Mouse (Mus musculus) layer of hippocampus, adult 18-20 months (tissue): ENCODE measurements at regions not wholly inside any gene's neighbourhood (a gene's known extent, or its start where the extent isn't known, plus 50 kb on each side); places are given as distances from the start of the nearest gene placed in this dataset.

Source experiments
- DNase-seq, 2 experiments: peaks; one replicate each; pipeline ENCODE4 v3.0.0; 2022; ENCODE audit warnings: low spot score in 2 of 2

DNA sequence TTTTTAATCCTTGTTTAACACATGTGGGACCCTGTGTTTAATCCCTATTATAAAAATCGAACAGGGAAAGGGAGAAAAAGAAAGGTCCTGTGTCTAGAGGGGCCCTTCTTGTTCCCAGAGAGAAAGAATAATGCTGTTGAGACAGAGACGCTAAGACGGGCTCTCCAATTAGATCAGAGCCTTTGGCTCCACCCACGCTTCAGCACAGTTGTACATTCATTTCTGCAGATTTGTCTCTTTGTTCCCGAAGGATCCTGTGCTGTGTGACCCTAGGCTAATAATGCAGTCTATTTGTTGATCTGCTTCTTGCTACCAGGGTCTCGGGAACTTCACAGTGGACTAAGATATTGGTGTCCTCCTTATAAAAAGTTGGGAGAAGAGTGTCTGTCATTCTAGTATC, 92.0 kb downstream of the Cdc5l start:
- no peak for DNase-seq

DNA sequence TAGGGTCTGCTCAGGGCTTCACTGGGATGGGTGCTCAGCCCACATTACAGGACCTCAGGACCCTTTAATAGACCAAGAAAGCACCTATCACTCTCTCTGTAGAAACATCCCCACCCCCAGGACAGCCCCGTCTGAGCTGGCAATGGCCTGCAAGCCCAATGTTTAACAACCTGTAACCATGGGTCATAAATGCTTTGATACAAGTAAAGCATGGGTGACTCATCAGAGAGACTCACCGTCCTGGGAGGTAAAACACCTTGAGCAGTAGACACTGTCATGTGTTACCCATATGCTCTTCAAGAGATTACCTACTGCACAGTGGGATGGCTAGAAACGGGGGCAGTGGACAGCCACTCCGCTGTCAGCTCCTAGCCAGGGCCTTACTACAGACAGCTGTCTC, 92.7 kb downstream of the Cdc5l start:
- no peak for DNase-seq

GRCm38 (mm10) chr17:45339226-45339625, 94.3 kb downstream of the Cdc5l start:
- DNase-seq: no peak

DNA sequence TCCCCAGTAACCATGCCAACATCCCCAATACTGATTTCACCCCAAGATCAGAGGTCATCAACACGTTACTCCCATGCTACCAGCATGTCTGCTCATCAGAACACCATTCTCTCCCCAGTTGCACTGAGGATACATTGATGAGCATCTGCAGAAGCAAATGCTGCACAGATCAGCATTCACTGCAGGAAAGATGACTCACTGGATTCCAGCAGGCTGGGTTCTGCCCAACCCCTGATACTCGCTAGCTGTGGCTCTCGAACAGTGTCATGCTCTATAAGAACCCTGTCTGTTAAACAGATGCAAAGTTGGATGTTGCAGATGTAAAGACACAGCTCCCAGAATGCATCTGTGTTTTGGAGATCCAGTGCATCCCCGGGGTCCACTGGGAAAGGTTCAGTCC, 95.5 kb downstream of the Cdc5l start:
- DNase-seq: peak; percentile 26 to 53

- peak in 1 of 2 experiments; percentile 32 for DNase-seq
Measured at GRCm38 (mm10) chr17:45335586-45336151, 97.9 kb downstream of the Cdc5l start.

DNA sequence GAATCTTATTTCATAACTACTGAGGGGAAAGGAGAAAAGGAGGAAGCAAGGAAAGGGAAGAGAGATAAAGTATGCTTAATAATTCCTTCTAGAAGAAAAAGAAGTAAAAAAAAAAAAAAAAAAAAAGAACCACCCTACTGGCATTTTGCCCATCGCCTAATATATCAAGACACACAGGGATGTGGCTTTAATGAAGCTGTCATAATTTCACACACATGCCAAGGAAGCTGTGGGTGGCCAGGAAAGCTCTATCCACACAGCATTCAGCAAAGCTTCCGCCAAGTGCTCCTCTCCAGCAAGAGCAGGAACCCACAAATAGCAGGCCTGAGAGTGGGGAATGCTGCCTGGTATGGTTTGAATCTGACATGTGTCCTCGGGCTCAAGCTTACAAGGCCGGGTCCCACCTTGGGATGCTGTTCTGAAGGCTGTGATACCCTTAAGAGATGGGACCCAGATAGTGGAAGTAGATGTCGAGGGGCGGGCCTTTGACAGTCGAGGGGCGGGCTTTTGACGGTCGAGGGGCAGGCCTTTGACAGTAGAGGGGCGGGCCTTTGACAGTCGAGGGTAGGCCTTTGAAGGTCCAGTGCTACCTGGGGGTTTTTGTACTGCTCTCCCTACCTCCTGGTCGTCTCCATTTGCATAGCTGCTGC, 98.7 kb downstream of the Cdc5l start:
- DNase-seq: no peak

GRCm38 (mm10) chr17:45332321-45332720, 101.2 kb downstream of the Cdc5l start:
- no peak for DNase-seq

DNA sequence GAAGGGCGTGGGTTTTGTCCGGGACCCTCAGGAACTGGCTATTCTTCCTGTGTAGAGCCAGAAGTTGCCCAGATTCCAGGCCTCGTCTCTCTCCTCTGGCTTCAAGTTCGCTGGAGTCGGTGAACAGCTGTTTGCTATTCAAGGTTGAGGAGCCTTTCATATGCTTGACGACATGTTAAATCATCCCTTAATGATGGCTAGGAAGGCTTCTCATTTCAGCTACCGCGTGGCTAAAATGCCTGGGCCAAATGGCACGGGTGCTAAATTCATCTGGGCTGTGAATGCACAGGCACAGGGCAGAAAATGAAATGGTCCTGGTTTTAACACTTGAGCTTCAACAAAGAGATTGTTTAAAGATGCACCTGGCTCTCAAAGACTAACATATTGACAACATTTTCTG, 104.3 kb downstream of the Cdc5l start:
- no peak for DNase-seq

DNA sequence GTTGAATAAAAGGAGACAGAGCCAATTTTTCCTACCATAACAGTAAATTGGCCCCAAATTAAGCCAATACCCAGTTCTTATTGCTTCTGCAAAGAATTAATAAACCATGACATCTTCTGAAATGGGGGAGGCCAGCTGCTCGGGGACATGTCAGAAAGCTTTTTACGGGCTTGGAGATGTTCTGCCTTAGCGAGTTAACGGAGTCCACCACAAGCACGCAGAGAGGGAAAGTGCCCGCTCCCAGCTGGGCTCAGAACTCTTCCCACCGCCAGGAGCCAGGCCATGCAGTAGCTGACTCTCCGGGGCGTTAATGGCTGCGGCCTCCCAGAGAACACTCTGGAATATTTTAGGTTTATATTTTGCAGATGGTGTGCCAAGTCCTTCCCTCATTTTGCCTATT, 106.8 kb downstream of the Cdc5l start:
- DNase-seq: no peak

- no peak for DNase-seq
Measured at GRCm38 (mm10) chr17:45326173-45326572, 107.4 kb downstream of the Cdc5l start.

DNA sequence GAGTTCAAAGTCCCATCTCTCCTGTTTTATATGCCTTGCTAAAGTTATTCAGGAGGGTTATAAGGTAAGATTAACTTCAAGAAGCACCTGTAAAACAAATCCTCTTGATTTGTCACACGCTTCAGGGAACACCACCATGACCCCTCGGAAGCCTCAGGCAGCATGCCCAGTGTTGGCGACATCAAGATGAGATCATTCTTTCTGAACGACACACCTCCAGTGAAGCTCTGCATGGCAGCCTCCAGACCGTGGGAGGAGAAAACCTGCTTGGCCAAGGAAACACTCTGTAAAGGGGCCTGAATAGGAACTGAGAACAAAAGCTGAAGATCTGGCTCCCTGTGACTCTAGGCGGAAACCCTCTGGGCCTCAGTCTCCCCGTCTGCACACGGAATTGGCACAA, 110.7 kb downstream of the Cdc5l start:
- DNase-seq: no peak

DNA sequence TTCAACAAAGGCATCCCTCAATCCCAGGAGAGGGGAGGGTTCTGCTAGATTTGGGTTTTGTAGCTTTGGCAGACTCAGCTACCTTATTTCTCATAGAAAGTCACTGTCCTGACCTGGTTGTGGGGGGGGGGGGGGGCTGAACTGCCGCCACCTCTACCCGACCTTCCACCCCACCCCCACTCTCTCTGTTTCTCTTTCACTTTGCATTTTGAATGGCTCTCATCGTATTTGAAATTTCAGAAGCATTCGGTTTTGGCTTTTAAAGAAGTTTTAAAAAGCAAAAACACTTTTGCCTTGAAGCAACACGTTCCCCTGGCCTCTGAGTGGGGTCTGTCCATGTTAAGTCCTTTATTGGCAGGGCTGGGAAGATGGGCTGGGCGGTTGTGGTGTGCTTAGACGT, 113.5 kb downstream of the Cdc5l start:
- DNase-seq: no peak

DNA sequence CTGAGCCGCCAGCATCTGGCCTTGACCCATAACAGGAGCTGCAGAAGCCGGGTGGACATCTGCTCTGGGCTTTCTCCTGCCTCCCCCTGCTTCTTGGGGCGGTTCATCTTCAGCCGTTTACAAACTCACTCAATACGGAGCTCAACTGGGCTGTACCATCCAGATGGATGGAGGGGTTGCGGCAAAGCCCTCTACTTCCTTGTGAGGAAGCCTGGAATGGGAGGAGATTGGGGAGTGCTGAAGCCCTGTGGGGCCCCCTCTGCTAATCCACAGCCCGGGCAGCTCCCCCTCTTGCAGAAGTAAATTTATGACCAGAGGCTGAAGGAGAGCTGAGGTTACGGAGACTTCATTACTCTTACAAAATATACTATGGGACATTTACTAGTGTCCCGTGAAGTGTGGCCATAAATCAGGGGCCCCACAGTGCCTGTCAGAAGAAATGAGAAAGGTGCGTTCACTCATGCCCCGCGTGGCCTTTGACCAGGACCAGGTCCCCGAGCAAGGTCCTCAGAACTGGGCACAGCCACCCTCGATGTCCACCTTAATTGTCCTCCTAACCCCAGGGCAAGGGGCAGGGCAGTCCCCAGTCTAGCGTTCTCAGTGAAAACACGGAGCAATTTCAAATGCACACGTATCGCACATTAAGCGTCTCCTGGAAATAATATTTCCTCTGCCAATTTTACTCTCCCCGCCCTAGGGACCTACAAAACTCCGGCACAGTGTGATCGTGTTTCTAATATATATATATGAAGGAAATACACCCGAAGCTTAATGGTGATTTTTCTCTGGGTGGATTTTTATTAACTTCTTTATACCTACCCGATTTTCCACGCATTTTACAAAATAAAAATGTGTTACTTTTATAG, 115.1 kb downstream of the Cdc5l start:
- no peak for DNase-seq

DNA sequence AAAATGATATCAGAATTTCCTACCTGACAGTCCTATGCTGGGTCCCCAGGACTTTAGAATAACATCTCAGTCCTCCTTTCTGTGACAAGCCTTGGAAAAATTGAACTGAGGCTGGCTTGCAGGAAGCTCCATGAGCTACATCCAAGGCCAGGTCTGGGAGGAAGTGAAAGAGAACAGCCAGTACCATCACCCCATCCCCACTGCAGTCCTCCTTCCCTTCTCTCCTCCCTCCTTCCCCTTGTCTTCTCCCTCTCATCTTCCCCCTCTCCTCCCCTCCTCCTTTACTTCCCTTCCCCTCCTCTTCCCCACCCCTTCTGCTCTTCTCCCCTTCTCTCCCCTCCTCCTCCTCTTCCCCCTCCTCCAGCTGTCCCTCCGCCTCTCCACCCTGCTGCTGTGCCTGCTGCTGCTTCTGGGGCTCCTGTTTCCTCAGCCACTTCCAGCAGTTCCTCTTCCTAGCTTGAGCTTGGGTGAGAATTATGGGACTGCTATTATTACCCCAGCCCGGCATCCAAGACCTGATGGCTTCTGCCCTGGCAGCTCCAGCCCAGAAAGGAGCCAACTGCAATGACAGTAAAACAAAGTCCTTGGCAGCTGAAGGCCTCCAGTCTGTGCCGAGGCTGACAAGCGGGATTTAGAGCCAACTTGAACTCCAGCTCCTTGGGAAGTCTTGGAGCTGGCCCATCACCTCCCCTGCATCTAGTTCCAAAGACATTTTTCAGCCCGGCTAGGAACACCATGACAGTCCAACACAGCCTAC, 120.8 kb downstream of the Cdc5l start:
- DNase-seq: peak; percentile 13 to 51

DNA sequence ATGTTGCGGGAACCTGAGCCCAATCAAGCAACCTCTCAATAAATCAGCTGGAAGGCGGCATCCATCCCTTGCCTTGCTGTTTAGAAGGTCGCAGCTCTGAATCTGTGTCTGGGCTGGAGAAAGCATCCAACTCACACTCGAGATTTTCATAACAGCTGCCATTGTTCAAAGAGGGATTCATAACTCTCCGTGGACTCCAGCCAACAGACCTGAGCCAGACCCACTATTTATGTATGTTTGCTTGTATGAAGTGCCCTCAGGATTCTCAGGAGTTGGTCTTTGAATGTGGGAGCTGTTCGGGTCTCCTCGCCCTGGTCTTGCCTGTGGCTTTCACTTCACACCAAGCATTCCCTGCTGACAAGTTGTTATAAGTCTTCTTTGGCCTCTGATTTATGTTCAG, 127.0 kb downstream of the Cdc5l start:
- DNase-seq: no peak

DNA sequence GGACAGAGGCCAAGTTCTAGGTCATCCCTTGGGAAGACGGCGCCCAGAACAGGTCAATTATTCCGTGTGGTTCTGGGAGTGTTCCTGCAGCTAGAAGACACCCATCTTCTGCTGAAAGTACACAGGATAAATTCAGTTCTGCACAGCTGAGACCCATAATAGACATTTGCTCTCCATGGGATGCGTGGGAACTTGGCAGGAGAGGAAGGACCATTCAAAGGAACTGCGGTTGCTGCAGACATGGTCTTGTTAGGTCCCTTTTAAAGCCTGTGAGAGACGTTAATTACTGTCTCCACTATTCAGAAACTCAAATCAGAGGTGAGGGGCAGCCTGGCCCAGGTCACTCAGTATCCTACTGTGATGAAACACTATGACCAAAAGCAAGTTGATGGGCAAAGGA, 130.4 kb downstream of the Cdc5l start:
- DNase-seq: peak in 1 of 2 experiments; percentile 41

DNA sequence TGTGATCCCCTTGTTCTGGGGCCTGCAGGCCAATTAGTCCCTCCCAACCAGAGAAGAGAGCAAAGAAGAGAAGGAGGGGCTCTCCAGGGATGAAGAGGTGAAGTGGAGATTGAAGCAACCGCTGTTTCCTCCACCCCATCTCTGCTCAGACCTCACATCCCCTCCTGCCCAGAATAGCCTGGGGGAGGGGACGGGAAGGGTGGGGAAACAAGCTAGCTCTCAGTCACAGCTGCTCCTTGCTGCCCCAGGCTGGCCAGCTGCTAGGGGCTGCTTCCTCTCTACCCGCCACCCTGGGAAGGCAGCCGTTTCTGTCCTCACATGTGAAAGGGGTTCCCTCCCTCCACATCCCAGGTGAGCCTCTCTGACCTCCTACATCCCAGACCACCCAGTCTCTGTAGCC, 135.2 kb downstream of the Cdc5l start:
- DNase-seq: no peak

DNA sequence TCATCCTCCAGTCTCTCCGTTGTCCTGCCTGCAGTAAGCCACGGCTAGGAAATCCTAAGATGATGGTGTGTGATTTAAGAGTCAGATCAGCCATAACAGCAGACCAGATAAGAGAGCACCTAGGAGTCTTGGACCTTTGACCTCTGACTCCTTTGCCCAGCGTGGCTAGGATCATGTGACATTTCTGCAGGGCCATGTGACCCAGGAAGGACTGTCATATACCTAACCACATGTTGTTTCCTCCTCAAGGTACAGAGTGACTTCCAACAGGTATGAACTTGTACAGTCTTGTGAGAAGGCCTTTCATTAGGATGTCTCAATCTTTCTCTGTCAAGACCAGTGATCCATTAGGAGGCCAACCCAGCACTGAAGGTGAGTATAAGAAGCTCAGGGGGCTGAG, 135.7 kb downstream of the Cdc5l start:
- no peak for DNase-seq

- DNase-seq: no peak
Measured at GRCm38 (mm10) chr17:45296363-45296762, 137.2 kb downstream of the Cdc5l start.

DNA sequence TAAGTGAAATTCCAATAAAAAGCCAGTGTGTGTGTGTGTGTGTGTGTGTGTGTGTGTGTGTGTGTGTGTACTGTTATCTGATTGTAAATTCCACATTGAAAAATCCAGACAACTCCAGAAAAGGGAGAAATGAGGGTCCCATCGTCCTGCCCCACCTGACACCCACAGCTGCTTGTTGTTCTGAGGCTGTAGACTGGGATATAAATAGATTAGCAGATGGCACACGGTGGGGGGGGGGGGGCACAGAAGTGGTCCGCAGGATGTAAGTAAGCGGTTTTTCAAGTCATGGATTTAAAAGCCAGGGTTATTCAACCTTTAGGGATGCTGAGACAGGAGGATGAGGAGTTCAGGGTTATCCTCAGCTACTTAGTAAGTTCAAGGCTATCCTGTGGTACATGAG, 138.7 kb downstream of the Cdc5l start:
- DNase-seq: no peak

- DNase-seq: no peak
Measured at GRCm38 (mm10) chr17:45294256-45294865, 139.2 kb downstream of the Cdc5l start.
